Mouse (Mus musculus): ENCODE results near the gene Nrgn. TPM values are rescaled to one million over a fixed set of nuclear protein-coding genes. Genes with fewer than 3 reads are reported as not detected.

Nrgn gene
- polyA plus RNA-seq, 2 experiments, result 5.4 to 7.1 TPM

DNA sequence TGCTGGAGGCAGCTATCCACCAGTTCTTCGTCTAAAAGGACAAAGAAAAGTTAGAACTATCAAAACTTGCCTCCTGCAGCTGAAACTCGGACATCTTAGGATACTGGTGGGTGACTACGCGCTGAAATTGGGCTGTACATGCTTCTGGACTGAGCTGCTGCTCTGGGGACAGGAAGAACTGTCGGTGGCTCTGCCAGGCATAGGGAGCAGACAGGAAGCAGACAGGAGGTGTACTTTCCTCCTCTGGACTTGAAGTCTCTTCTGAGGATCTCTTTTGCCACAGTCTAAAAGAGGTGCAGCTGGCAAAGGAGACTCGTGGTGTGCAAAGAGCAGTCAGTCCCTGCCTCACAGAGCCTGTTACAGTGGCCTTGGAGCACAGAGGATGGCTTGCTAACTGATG lies 39.9 kb upstream of the Nrgn start:
- H3K4me1 ChIP-seq (replicated peaks; ENCODE audit: control insufficient read depth in 2 of 2, insufficient read depth in 2 of 2, low read length in 1 of 2), result peaks cover 0 to 6% of the 10 kb centered on the region in 2 experiments; a peak in 2 of 4 replicates
- no peak for TF ChIP-seq EP300 (IDR thresholded peaks at IDR 0.05; ENCODE audit: low read depth)
- TF ChIP-seq CTCF (IDR thresholded peaks at IDR 0.05; ENCODE audit: low read depth), result no peak
- no peak overlapping the region for H3K4me2 ChIP-seq (ENCODE audit: low read depth)
- DNase-seq (ENCODE audit: low read depth in 3 of 3, low spot score in 3 of 3) (no peak), ATAC-seq (ENCODE audit: insufficient read depth) (no peak)
- H3K27ac ChIP-seq, result no peak overlapping the region
- H3K36me3 ChIP-seq (replicated peaks; ENCODE audit: control insufficient read depth, insufficient read depth, low read depth), result no peaks in the 10 kb centered on the region
- H3K9ac ChIP-seq (replicated peaks), result no peak overlapping the region
- 19% methylated on average over 6 of the region's 6 CpGs for WGBS (ENCODE audit: insufficient replicate concordance)
- no peaks in the 10 kb centered on the region for H3K9me3 ChIP-seq (ENCODE audit: control insufficient read depth, low read length)
- no peaks in the 10 kb centered on the region for H3K27me3 ChIP-seq (ENCODE audit: control insufficient read depth, insufficient read depth, low read length)
- no peak overlapping the region for H3K4me3 ChIP-seq (ENCODE audit: insufficient read depth in 1 of 2, low read depth in 2 of 2, low read length in 2 of 2)

DNA sequence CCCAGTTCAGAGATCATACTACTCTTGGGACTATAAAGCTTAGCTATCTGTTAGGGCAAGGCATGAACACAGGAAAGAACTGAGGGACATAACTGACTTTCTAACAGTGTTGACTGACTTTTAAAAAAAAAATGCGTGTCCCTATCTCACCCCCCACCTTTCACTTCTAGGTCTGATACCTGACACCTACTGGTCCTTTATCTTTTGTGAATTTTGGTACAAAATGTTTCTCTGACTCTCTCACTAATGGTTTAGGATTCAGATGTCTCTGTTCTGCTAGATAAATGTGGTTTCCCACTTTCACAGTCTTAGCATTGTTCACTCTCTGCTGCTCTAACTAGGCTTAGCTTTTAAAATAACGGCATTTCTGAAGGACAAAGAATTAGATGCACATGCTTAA lies 39.3 kb upstream of the Nrgn start:
- Histone ChIP-seq H3K4me2 (ENCODE audit: low read depth) (no peak overlapping the region), H3K27ac (no peak overlapping the region), H3K9me3 (ENCODE audit: control insufficient read depth, low read length) (no peaks in the 10 kb centered on the region), H3K27me3 (ENCODE audit: control insufficient read depth, insufficient read depth, low read length) (no peaks in the 10 kb centered on the region), H3K4me1 (replicated peaks; ENCODE audit: control insufficient read depth in 2 of 2, insufficient read depth in 2 of 2, low read length in 1 of 2) (peaks cover 0 to 6% of the 10 kb centered on the region in 2 experiments; a peak in 2 of 4 replicates), H3K9ac (replicated peaks) (no peak overlapping the region), H3K4me3 (ENCODE audit: insufficient read depth in 1 of 2, low read depth in 2 of 2, low read length in 2 of 2) (no peak overlapping the region), H3K36me3 (replicated peaks; ENCODE audit: control insufficient read depth, insufficient read depth, low read depth) (no peaks in the 10 kb centered on the region)
- ATAC-seq (ENCODE audit: insufficient read depth) (peak; percentile 35; the same call in 1 of the 2 replicates), DNase-seq (ENCODE audit: low read depth in 3 of 3, low spot score in 3 of 3) (no peak)
- 15% methylated on average over 2 of the region's 2 CpGs for WGBS (ENCODE audit: insufficient replicate concordance)
- peak; percentile 44; the same call in 1 of the 2 replicates for TF ChIP-seq EP300 (IDR thresholded peaks at IDR 0.05; ENCODE audit: low read depth)
- TF ChIP-seq CTCF (IDR thresholded peaks at IDR 0.05; ENCODE audit: low read depth), result no peak

- peaks cover 0 to 4% of the 10 kb centered on the region in 2 experiments; a peak in 2 of 4 replicates for H3K4me1 ChIP-seq (replicated peaks; ENCODE audit: control insufficient read depth in 2 of 2, insufficient read depth in 2 of 2, low read length in 1 of 2)
- TF ChIP-seq CTCF (IDR thresholded peaks at IDR 0.05; ENCODE audit: low read depth) (no peak), EP300 (IDR thresholded peaks at IDR 0.05; ENCODE audit: low read depth) (no peak)
- no peaks in the 10 kb centered on the region for H3K27me3 ChIP-seq (ENCODE audit: control insufficient read depth, insufficient read depth, low read length)
- no peak overlapping the region for H3K9ac ChIP-seq (replicated peaks)
- 68% methylated on average over 4 of the region's 4 CpGs for WGBS (ENCODE audit: insufficient replicate concordance)
- DNase-seq (ENCODE audit: low read depth in 3 of 3, low spot score in 3 of 3) (no peak), ATAC-seq (ENCODE audit: insufficient read depth) (no peak)
- no peak overlapping the region for H3K27ac ChIP-seq
- H3K4me2 ChIP-seq (ENCODE audit: low read depth), result no peak overlapping the region
- no peak overlapping the region for H3K4me3 ChIP-seq (ENCODE audit: insufficient read depth in 1 of 2, low read depth in 2 of 2, low read length in 2 of 2)
- H3K9me3 ChIP-seq (ENCODE audit: control insufficient read depth, low read length), result no peaks in the 10 kb centered on the region
- H3K36me3 ChIP-seq (replicated peaks; ENCODE audit: control insufficient read depth, insufficient read depth, low read depth), result no peaks in the 10 kb centered on the region
These were observed 37.7 kb upstream of the Nrgn start for GRCm38 (mm10) chr9:37590381-37590780.

DNA sequence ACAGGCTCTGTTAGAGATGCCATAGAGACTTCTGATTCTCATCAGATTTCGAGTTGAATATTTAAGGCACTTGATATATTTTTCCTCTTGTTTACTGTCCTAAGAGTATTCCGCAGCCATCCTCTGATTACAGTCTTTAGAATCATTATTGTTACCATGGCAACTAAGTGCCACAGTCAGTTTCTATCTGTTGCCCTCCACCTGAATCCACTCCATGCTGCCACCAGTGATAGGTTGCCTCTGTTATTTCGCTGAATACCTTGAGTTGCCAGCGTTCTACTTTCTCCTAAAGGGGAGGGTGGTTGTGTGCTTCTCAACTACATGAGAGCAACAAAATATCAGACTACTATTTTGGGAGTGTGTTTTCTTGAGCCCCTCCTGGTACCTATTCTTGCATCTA lies 34.0 kb upstream of the Nrgn start:
- no peak overlapping the region for H3K4me3 ChIP-seq (ENCODE audit: insufficient read depth in 1 of 2, low read depth in 2 of 2, low read length in 2 of 2)
- DNase-seq (ENCODE audit: low read depth in 3 of 3, low spot score in 3 of 3) (no peak), ATAC-seq (ENCODE audit: insufficient read depth) (no peak)
- TF ChIP-seq EP300 (IDR thresholded peaks at IDR 0.05; ENCODE audit: low read depth) (no peak), CTCF (IDR thresholded peaks at IDR 0.05; ENCODE audit: low read depth) (no peak)
- no peaks in the 10 kb centered on the region for H3K9me3 ChIP-seq (ENCODE audit: control insufficient read depth, low read length)
- 61% methylated on average over 4 of the region's 4 CpGs for WGBS (ENCODE audit: insufficient replicate concordance)
- no peaks in the 10 kb centered on the region for H3K36me3 ChIP-seq (replicated peaks; ENCODE audit: control insufficient read depth, insufficient read depth, low read depth)
- no peaks in the 10 kb centered on the region for H3K4me1 ChIP-seq (replicated peaks; ENCODE audit: control insufficient read depth in 2 of 2, insufficient read depth in 2 of 2, low read length in 1 of 2)
- H3K27me3 ChIP-seq (ENCODE audit: control insufficient read depth, insufficient read depth, low read length), result no peaks in the 10 kb centered on the region
- H3K9ac ChIP-seq (replicated peaks), result no peak overlapping the region
- no peak overlapping the region for H3K4me2 ChIP-seq (ENCODE audit: low read depth)
- no peak overlapping the region for H3K27ac ChIP-seq

- Histone ChIP-seq H3K4me3 (ENCODE audit: insufficient read depth in 1 of 2, low read depth in 2 of 2, low read length in 2 of 2) (no peak overlapping the region), H3K4me2 (ENCODE audit: low read depth) (no peak overlapping the region), H3K36me3 (replicated peaks; ENCODE audit: control insufficient read depth, insufficient read depth, low read depth) (no peaks in the 10 kb centered on the region), H3K9ac (replicated peaks) (no peak overlapping the region), H3K27ac (no peak overlapping the region), H3K27me3 (ENCODE audit: control insufficient read depth, insufficient read depth, low read length) (no peaks in the 10 kb centered on the region), H3K4me1 (replicated peaks; ENCODE audit: control insufficient read depth in 2 of 2, insufficient read depth in 2 of 2, low read length in 1 of 2) (no peaks in the 10 kb centered on the region), H3K9me3 (ENCODE audit: control insufficient read depth, low read length) (no peaks in the 10 kb centered on the region)
- no peak for ATAC-seq (ENCODE audit: insufficient read depth)
- DNase-seq (ENCODE audit: low read depth in 3 of 3, low spot score in 3 of 3), result no peak
- 73% methylated on average over 5 of the region's 5 CpGs for WGBS (ENCODE audit: insufficient replicate concordance)
- TF ChIP-seq EP300 (IDR thresholded peaks at IDR 0.05; ENCODE audit: low read depth) (no peak), CTCF (IDR thresholded peaks at IDR 0.05; ENCODE audit: low read depth) (no peak)
These were observed 30.9 kb upstream of the Nrgn start for GRCm38 (mm10) chr9:37583594-37583993.
